Mouse (Mus musculus): ENCODE results near the gene Nudt14. TPM values are rescaled to one million over a fixed set of nuclear protein-coding genes. Genes with fewer than 3 reads are reported as not detected.

The Nudt14 gene
- total and polyA plus RNA-seq, 2 experiments = 21.2 to 29.3 TPM

- TF ChIP-seq POLR2A (IDR thresholded peaks at IDR 0.05; ENCODE audit: extremely low read depth, insufficient read depth, low read length) (no peak), CTCF (IDR thresholded peaks at IDR 0.05; ENCODE audit: low read depth, low read length) (peak; percentile 68)
Measured at GRCm38 (mm10) chr12:112947307-112947706, 5.4 kb upstream of the Nudt14 start.

GRCm38 (mm10) chr12:112943669-112944068 lies 1.7 kb upstream of the Nudt14 start:
- H3K9ac ChIP-seq (ENCODE audit: low read depth, low read length) = no peak overlapping the region
- H3K4me3 ChIP-seq (ENCODE audit: insufficient read depth, low read depth, low read length) = no peak overlapping the region
- H3K27me3 ChIP-seq (ENCODE audit: control insufficient read depth, insufficient read depth, low read length) = no peaks in the 10 kb centered on the region
- DNase-seq (ENCODE audit: extremely low read depth, low read depth, low spot score) = no peak
- no peak overlapping the region for H3K27ac ChIP-seq (replicated peaks; ENCODE audit: insufficient read depth, low read depth, low read length)
- TF ChIP-seq CTCF (IDR thresholded peaks at IDR 0.05; ENCODE audit: low read depth, low read length) = no peak
- no peak for TF ChIP-seq POLR2A (IDR thresholded peaks at IDR 0.05; ENCODE audit: extremely low read depth, insufficient read depth, low read length)
- WGBS = 82% methylated on average over 2 of the region's 2 CpGs
- no peaks in the 10 kb centered on the region for H3K79me2 ChIP-seq (ENCODE audit: control insufficient read depth, insufficient read depth, low read length)
- H3K36me3 ChIP-seq (ENCODE audit: control insufficient read depth, insufficient read depth, low read length) = no peaks in the 10 kb centered on the region
- peaks cover 7% of the 10 kb centered on the region; the same call in 1 of the 2 replicates for H3K4me1 ChIP-seq (ENCODE audit: control insufficient read depth, insufficient read depth, low read length)

More at GRCm38 (mm10) chr12:112947307-112947706, 5.4 kb upstream of the Nudt14 start:
- Histone ChIP-seq H3K36me3 (ENCODE audit: control insufficient read depth, insufficient read depth, low read length) (no peaks in the 10 kb centered on the region), H3K4me3 (ENCODE audit: insufficient read depth, low read depth, low read length) (no peak overlapping the region), H3K79me2 (ENCODE audit: control insufficient read depth, insufficient read depth, low read length) (no peaks in the 10 kb centered on the region), H3K27me3 (ENCODE audit: control insufficient read depth, insufficient read depth, low read length) (no peaks in the 10 kb centered on the region), H3K4me1 (ENCODE audit: control insufficient read depth, insufficient read depth, low read length) (no peaks in the 10 kb centered on the region; the same call in 1 of the 2 replicates), H3K9ac (ENCODE audit: low read depth, low read length) (no peak overlapping the region), H3K27ac (replicated peaks; ENCODE audit: insufficient read depth, low read depth, low read length) (no peak overlapping the region)
- WGBS = 39% methylated on average over 4 of the region's 4 CpGs
- DNase-seq (ENCODE audit: extremely low read depth, low read depth, low spot score) = peak; percentile 16

- Histone ChIP-seq H3K4me3 (ENCODE audit: insufficient read depth, low read depth, low read length) (peak overlapping the region; percentile 98), H3K36me3 (ENCODE audit: control insufficient read depth, insufficient read depth, low read length) (no peaks in the 10 kb centered on the region), H3K79me2 (ENCODE audit: control insufficient read depth, insufficient read depth, low read length) (no peaks in the 10 kb centered on the region), H3K27me3 (ENCODE audit: control insufficient read depth, insufficient read depth, low read length) (no peaks in the 10 kb centered on the region), H3K9ac (ENCODE audit: low read depth, low read length) (peak overlapping the region; percentile 33), H3K27ac (replicated peaks; ENCODE audit: insufficient read depth, low read depth, low read length) (peak overlapping the region; percentile 20), H3K4me1 (ENCODE audit: control insufficient read depth, insufficient read depth, low read length) (peaks cover 7% of the 10 kb centered on the region; the same call in 1 of the 2 replicates)
- no peak for DNase-seq (ENCODE audit: extremely low read depth, low read depth, low spot score)
- TF ChIP-seq POLR2A (IDR thresholded peaks at IDR 0.05; ENCODE audit: extremely low read depth, insufficient read depth, low read length) (no peak), CTCF (IDR thresholded peaks at IDR 0.05; ENCODE audit: low read depth, low read length) (no peak)
- 34% methylated on average over 10 of the region's 10 CpGs for WGBS
Measured at GRCm38 (mm10) chr12:112941156-112941775, 658 bp downstream of the Nudt14 start.

GRCm38 (mm10) chr12:112940710-112941109 lies 1.2 kb downstream of the Nudt14 start:
- Histone ChIP-seq H3K36me3 (ENCODE audit: control insufficient read depth, insufficient read depth, low read length) (no peaks in the 10 kb centered on the region), H3K27me3 (ENCODE audit: control insufficient read depth, insufficient read depth, low read length) (no peaks in the 10 kb centered on the region)

GRCm38 (mm10) chr12:112940238-112940637 lies 1.7 kb downstream of the Nudt14 start:
- no peak overlapping the region for H3K27ac ChIP-seq (replicated peaks; ENCODE audit: insufficient read depth, low read depth, low read length)
- DNase-seq (ENCODE audit: extremely low read depth, low read depth, low spot score) = no peak
- 95% methylated on average over 4 of the region's 4 CpGs for WGBS
- no peak overlapping the region for H3K9ac ChIP-seq (ENCODE audit: low read depth, low read length)
- no peaks in the 10 kb centered on the region for H3K36me3 ChIP-seq (ENCODE audit: control insufficient read depth, insufficient read depth, low read length)
- H3K79me2 ChIP-seq (ENCODE audit: control insufficient read depth, insufficient read depth, low read length) = no peaks in the 10 kb centered on the region
- TF ChIP-seq POLR2A (IDR thresholded peaks at IDR 0.05; ENCODE audit: extremely low read depth, insufficient read depth, low read length) (no peak), CTCF (IDR thresholded peaks at IDR 0.05; ENCODE audit: low read depth, low read length) (no peak)
- H3K27me3 ChIP-seq (ENCODE audit: control insufficient read depth, insufficient read depth, low read length) = no peaks in the 10 kb centered on the region
- H3K4me3 ChIP-seq (ENCODE audit: insufficient read depth, low read depth, low read length) = no peak overlapping the region
- H3K4me1 ChIP-seq (ENCODE audit: control insufficient read depth, insufficient read depth, low read length) = peaks cover 7% of the 10 kb centered on the region; the same call in 1 of the 2 replicates

More at GRCm38 (mm10) chr12:112940710-112941109, 1.2 kb downstream of the Nudt14 start:
- no peak for DNase-seq (ENCODE audit: extremely low read depth, low read depth, low spot score)
- no peak for TF ChIP-seq POLR2A (IDR thresholded peaks at IDR 0.05; ENCODE audit: extremely low read depth, insufficient read depth, low read length)
- no peak for TF ChIP-seq CTCF (IDR thresholded peaks at IDR 0.05; ENCODE audit: low read depth, low read length)
- H3K4me1 ChIP-seq (ENCODE audit: control insufficient read depth, insufficient read depth, low read length) = peaks cover 7% of the 10 kb centered on the region; the same call in 1 of the 2 replicates
- H3K9ac ChIP-seq (ENCODE audit: low read depth, low read length) = no peak overlapping the region
- 81% methylated on average over 9 of the region's 9 CpGs for WGBS
- H3K79me2 ChIP-seq (ENCODE audit: control insufficient read depth, insufficient read depth, low read length) = no peaks in the 10 kb centered on the region
- H3K4me3 ChIP-seq (ENCODE audit: insufficient read depth, low read depth, low read length) = no peak overlapping the region
- no peak overlapping the region for H3K27ac ChIP-seq (replicated peaks; ENCODE audit: insufficient read depth, low read depth, low read length)
